Mouse (Mus musculus) lung, adult 2 months (tissue): ENCODE measurements at regions not wholly inside any gene's neighbourhood (a gene's known extent, or its start where the extent isn't known, plus 50 kb on each side); places are given as distances from the start of the nearest gene placed in this dataset.

Experiments used
- DNase-seq: peaks from one replicate; pipeline ENCODE4 v3.0.0; 2022
- H3K4me1 ChIP-seq: fragments of 200-500 bp; 2 replicates; pipeline ENCODE4 v1.6.1; 2011; ENCODE audit warnings: low read length; ENCODE audit not compliant: control insufficient read depth, insufficient read depth
- H3K4me3 ChIP-seq: fragments of 200-500 bp; replicated peaks from 2 replicates; pipeline ENCODE3; 2011; ENCODE audit warnings: low read depth, mild to moderate bottlenecking, control low read depth, low read length; ENCODE audit errors: extremely low read depth
- CTCF ChIP-seq: fragments of 200-500 bp; IDR thresholded peaks from 2 replicates; pipeline ENCODE4 v1.5.1; 2011; ENCODE audit warnings: mild to moderate bottlenecking, low read length, control low read depth; ENCODE audit not compliant: insufficient read depth
- POLR2A ChIP-seq: fragments of 200-500 bp; IDR thresholded peaks from 2 replicates; pipeline ENCODE4 v1.6.1; 2011; ENCODE audit warnings: low read depth, mild to moderate bottlenecking, control low read depth, low read length, borderline replicate concordance; ENCODE audit errors: extremely low read depth
- WGBS: fragments of 180-500 bp; shearing (Covaris S2); methylation state at CpG from one replicate; pipeline ENCODE4 v1.1.7; 2018; 5-methylcytosine and 5-hydroxymethylcytosine counted together

DNA sequence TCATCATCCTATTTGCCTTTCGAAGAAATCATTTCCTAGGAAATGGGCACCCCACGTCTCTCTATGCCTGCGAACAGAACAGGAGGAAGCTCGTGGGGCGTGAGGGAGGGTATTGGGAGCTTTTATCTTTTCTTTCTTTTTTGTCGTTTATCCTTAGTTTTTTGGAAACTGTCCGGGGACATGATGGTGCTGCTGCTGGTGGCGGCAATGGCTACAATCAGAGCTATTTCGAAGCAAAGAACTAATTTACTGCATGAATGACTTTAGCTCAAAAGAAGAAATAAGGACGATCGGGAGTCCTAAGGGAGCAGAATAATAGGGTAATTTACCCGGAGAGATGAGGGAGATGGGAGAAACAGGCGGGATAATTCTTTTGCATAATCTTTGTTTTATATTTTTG, 119.9 kb downstream of the Tmem132e start:
- Histone ChIP-seq H3K4me3 (no peak overlapping the region), H3K4me1 (no peaks in the 10 kb centered on the region)
- TF ChIP-seq POLR2A, result no peak
- TF ChIP-seq CTCF, result no peak
- 67% methylated on average over 13 of the region's 13 CpGs for WGBS
- no peak for DNase-seq
